Mouse (Mus musculus): ENCODE results near the gene Cuedc1.
A peak's percentile ranks its signal among the peaks of the same experiment; 100 is the strongest.

The Cuedc1 gene

DNA sequence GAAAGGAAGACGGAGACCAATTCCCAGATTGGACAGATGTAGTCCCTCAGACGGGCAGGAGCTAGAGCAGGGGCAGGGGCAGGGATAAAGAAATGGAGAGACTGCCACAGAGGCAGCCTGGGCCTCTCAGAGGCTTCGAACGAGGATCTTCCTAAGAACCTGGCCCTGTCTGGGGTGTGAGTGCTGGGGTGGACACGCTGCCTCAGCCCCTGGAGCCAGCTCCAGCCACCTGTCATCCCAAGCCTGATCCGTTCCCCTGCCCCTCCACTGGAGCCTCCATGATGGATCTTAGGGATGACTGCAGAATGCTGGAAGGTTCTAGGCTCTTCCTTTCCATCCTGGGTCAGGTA, 20.2 kb downstream of the Cuedc1 start:
- no peak for DNase-seq (ENCODE audit: low read depth, low spot score)

- no peak for DNase-seq (ENCODE audit: low read depth, low spot score)
Measured at GRCm38 (mm10) chr11:88118817-88119642, 21.2 kb downstream of the Cuedc1 start.

DNA sequence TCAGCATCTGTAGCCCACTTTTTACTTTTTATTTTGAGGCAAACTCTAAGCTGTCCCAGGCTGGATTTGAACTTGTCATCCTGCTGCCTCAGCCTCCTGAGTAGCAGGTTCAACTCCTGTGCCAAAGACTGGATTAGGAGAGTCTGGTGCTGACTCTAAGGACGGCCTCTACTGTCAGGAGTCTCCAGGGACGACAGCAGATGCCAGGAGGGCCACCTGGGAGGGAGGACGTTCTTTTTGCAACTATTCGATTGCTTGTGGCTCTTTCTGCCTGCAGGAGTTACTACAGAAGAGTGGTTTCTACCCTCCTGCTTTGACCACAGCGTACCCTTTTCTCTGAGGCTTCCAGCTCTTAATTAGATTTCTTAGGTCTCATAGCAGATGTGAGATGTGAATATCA, 24.7 kb downstream of the Cuedc1 start:
- no peak for DNase-seq (ENCODE audit: low read depth, low spot score)

DNA sequence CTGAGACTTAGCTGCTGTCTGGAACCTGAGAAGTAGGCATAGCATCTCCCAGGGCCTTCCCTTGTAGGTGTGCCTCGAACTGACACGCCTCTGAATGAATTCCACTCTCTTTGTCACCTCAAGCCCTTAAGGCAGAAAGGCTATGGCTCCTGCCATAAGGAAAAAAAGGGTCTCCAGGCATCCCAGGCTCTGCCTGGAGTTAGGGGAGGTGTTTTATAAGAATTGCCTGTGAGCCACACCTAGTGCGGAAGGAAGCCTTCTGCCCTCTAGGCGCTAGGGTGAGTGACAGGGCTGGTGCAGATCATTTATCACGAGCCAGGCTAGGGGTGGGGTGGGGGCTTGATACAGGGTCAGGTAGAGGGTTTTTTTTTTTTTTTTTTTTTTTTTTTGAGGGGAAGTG, 25.2 kb downstream of the Cuedc1 start:
- no peak for DNase-seq (ENCODE audit: low read depth, low spot score)

- DNase-seq (ENCODE audit: low read depth, low spot score), result no peak
Measured at GRCm38 (mm10) chr11:88123731-88124130, 25.9 kb downstream of the Cuedc1 start.

- DNase-seq (ENCODE audit: low read depth, low spot score), result no peak
Measured at GRCm38 (mm10) chr11:88125483-88125882, 27.6 kb downstream of the Cuedc1 start.

GRCm38 (mm10) chr11:88126306-88126793, 28.5 kb downstream of the Cuedc1 start:
- DNase-seq (ENCODE audit: low read depth, low spot score), result no peak

GRCm38 (mm10) chr11:88128461-88128860, 30.6 kb downstream of the Cuedc1 start:
- no peak for DNase-seq (ENCODE audit: low read depth, low spot score)

- no peak for DNase-seq (ENCODE audit: low read depth, low spot score)
Measured at GRCm38 (mm10) chr11:88129281-88129680, 31.4 kb downstream of the Cuedc1 start.

DNA sequence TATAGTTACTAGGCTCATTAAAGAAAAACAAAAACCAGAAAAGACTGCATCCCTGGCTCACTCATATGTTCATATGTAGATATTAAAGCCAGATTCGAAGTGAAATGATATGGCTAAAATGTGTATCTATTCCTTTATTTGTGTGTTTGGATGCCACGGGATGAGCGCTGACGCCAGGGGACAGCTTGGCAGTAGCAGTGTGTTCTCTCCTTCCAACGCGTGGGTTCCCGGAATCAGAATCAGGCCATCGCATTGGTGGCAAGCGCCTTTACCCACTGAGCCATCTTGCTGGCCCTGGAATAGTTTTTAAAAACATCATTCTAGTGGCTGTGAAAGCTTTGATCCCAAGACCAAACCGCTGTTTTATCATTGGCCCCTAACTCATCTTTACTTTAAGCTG, 32.1 kb downstream of the Cuedc1 start:
- DNase-seq (ENCODE audit: low read depth, low spot score), result no peak

GRCm38 (mm10) chr11:88131847-88132246, 34.0 kb downstream of the Cuedc1 start:
- DNase-seq (ENCODE audit: low read depth, low spot score), result no peak

- DNase-seq (ENCODE audit: low read depth, low spot score), result no peak
Measured at GRCm38 (mm10) chr11:88135218-88135617, 37.4 kb downstream of the Cuedc1 start.

DNA sequence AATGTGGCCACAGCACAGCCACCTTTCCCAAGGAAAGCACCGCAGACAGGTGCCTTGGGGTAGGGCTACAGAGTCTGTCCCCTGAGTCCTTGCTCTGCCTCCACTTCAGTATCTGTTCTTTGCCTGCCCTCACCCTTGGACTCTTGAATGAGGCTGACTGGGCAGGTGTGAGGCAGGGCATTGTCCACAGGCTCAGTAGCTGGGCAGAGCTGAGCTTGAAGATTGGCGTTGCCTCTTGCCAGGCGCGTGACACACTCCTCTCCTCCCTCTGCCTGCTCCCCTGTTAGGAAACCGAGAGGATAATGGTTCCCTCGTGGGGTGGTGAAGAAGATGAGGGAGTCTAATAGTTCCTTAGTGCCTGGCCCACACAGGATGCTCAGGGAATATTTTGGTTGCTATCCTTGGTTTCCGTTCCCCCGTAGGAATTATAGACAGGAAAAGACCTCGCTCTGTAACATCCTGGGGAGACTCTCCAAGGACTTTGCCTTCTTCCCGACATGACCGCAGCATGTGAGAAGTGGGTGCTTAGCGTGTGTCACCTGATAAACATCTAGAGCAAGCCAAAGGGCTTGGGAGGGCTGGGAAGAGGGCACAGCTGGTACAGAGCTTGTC, 40.1 kb downstream of the Cuedc1 start:
- no peak for DNase-seq (ENCODE audit: low read depth, low spot score)

GRCm38 (mm10) chr11:88139256-88139861, 41.5 kb downstream of the Cuedc1 start:
- peak; percentile 70 for DNase-seq (ENCODE audit: low read depth, low spot score)

- DNase-seq (ENCODE audit: low read depth, low spot score), result no peak
Measured at GRCm38 (mm10) chr11:88140066-88141060, 42.5 kb downstream of the Cuedc1 start.

GRCm38 (mm10) chr11:88142362-88142761, 44.5 kb downstream of the Cuedc1 start:
- no peak for DNase-seq (ENCODE audit: low read depth, low spot score)

GRCm38 (mm10) chr11:88144100-88144499, 46.2 kb downstream of the Cuedc1 start:
- no peak for DNase-seq (ENCODE audit: low read depth, low spot score)

DNA sequence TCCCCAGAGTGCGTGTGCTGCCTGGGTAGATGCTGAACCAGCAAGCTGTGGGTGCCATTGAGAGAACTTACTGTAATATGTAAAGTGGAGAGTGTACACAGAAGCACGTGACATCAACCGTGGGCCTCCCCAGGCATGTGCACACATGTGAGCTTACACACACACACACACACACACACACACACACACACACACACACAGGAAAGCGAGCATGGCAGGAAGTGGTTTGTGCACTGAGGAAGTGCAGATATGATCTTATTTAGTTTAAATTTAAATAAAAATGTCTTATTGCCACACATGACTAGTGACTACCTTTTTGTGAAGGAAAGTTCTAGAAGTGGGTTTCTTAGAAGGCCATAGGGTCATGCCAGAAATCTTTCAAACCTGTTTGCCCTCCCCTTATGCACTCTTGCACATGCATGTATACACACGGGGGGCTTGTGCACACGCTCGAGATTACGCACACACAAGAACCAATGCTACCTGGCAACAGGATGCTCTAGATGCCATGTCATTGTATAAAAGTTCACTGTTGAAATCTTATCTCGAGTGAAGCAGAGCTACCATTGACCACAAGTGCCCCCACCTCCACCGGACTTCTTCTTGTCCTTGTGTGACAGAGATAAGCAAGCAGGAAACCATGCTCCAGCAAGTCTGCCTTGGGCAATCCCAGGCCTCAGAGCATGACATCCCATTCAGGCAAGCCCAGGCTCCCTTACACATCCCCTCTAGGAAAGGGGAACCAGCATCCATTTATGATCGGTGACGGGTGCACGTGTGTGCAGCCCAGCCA, 47.6 kb downstream of the Cuedc1 start:
- DNase-seq (ENCODE audit: low read depth, low spot score), result no peak

GRCm38 (mm10) chr11:88146264-88147060, 48.6 kb downstream of the Cuedc1 start:
- no peak for DNase-seq (ENCODE audit: low read depth, low spot score)

- DNase-seq (ENCODE audit: low read depth, low spot score), result no peak
Measured at GRCm38 (mm10) chr11:88147388-88147787, 49.5 kb downstream of the Cuedc1 start.
